Mouse (Mus musculus) embryonic stem cell, embryonic (primary cell): ENCODE data around the gene Gm10306.

Experiments
- CTCF ChIA-PET, 4 experiments: fragments of 300-600 bp in 2 of 4; fragments of 350-600 bp in 2 of 4; sonication (Branson Sonifier 250); formaldehyde crosslinking; loops; one replicate each; lab custom pipeline; 2022; ENCODE audit warnings: inconsistent platforms in 2 of 4; lab: Charles Lee
- POLR2A ChIA-PET, 4 experiments: fragments of 300-600 bp in 2 of 4; fragments of 350-600 bp in 2 of 4; sonication (Branson Sonifier 250); formaldehyde crosslinking; loops; one replicate each; lab custom pipeline; 2022; ENCODE audit warnings: antibody characterized with exemption in 4 of 4, inconsistent platforms in 1 of 4; lab: Charles Lee

Gm10306 gene

DNA sequence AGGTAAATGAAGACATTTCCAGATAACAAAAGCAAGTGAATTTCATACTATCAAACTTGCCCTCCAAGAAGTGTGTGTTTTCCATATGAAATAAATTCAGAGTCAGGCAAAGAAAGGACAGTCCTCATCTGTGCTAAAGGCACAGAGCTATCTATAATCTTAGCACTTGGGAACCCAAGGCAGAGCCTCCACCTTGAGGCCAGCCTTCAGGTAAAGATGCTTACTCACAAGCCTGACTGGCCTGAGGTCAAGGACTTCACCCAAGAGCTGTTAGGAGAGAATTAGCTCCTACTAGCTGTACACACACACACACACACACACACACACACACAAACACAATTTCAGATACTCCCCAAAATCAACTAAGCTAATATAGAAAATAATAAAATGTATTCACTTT is 36.4 kb downstream of the Gm10306 start:
- ChIA-PET CTCF (interaction anchor here in 1 of 4 experiments (1.5 kb wide), 1 partner anchor 8 kb away, joined by 4 read pairs; no protein-coding TSS in a partner anchor), POLR2A (interaction anchor here in 2 of 4 experiments (1.4 to 3.5 kb wide), 4 partner anchors 11 to 36 kb away, joined by 4 to 10 read pairs (median 6); partner anchors contain the start of genes Caap1 (in 1 of the 2) and Gm10306 (in 1 of the 2))

DNA sequence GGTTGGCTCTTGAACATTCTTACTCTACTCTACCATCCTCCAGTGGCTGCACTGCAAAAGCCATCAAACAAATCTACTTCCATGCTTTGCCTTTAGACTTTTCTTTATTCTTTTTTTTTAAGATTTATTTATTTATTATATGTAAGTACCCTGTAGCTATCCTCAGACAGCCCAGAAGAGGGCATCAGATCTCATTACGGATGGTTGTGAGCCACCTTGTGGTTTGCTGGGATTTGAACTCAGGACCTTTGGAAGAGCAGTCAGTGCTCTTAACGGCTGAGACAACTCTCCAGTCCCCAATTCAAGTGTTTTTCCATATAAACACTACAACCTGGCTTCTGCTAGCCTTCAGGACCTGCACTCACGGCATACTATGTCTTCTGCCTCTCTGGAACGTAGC is 45.0 kb downstream of the Gm10306 start:
- POLR2A ChIA-PET = interaction anchor here in 3 of 4 experiments (0.5 to 2.1 kb wide), 12 partner anchors 9 to 378 kb away, joined by 3 to 8 read pairs (median 4); partner anchors contain the start of genes Caap1 (in 1 of the 3) and Ift74 (in 1 of the 3)
- CTCF ChIA-PET = interaction anchor here in 2 of 4 experiments (0.6 to 1.6 kb wide), 6 partner anchors 9 to 68 kb away, joined by 3 to 7 read pairs (median 4); partner anchors contain the start of genes Caap1 (in 1 of the 2), Gm10306 (in 1 of the 2) and Ift74 (in 1 of the 2)

DNA sequence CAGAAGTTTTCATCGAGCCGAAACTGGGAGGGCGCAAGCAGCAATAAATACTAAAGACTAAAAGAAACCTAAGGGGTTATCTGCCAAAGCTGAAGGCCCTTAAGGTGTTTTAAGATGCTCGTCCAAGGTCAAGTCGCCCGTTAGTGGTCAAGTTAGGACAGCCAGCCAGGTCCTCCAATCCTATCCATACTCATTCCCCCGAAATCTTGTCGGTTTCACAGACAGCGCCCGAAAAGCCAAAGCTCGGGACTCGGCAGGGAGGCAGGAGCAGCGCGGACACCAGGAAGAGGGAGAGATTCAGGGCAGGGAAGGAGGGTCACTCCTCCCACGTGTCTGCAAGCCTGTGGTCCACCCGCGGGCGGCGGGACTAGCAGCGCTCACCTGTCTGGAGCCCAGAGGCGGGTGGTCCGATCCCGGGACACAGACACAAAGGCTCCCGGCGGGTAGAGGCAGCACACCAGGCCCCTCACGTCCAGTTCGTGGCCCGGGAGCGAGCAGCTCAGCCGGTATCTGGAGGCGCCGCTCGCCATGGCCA is 46.2 kb downstream of the Gm10306 start:
- POLR2A ChIA-PET = interaction anchor here (0.5 to 2.1 kb wide), 8 partner anchors 11 to 450 kb away, joined by 3 to 14 read pairs (median 5); partner anchors contain the start of genes Ift74 (in 2 of the 4), Caap1 (in 1 of the 4), Gm10306 (in 1 of the 4) and Jun (in 1 of the 4)
- CTCF ChIA-PET = no interaction called here

DNA sequence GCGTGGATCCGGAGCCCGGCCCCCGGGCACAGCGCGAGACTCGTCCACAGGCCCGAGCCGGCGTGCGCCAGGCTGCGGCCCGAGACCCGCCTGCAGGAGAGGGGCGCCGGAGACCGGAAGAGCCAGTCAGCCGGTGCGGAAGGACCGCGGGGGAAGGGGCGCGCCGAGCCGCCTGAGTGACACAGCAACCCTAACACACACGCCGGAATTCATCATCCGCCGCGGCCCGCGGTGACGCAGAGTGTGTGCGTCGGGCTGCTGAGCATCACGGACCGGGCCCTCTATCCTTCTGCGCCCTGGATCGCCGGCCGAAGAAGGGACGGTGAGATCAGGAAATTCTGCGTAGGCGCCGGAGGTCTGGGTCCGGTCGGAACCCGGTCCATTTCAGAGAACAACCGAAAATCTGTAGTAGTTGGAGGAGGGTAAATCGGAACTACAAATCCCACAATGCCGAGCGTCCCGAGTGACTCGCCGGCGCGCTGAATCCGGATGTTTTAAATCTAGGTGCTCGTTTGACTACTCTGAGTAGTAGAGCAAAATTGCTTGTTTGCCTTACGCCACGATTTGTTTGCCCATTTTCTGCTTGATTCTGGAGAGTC is 46.8 kb downstream of the Gm10306 start, which contains the start of gene Plaa:
Gene Plaa, minus strand, starts transcription at position 214 of the 599 bp plus-strand sequence.
- ChIA-PET CTCF (interaction anchor here in 1 of 4 experiments (0.7 kb wide), 1 partner anchor 447 kb away, joined by 4 read pairs; no protein-coding TSS in a partner anchor), POLR2A (interaction anchor here in 3 of 4 experiments (0.7 to 2.1 kb wide), 12 partner anchors 11 to 560 kb away, joined by 3 to 14 read pairs (median 5); partner anchors contain the start of genes Caap1 (in 2 of the 3), Gm10306 (in 2 of the 3), Ift74 (in 2 of the 3) and Jun (in 1 of the 3))

DNA sequence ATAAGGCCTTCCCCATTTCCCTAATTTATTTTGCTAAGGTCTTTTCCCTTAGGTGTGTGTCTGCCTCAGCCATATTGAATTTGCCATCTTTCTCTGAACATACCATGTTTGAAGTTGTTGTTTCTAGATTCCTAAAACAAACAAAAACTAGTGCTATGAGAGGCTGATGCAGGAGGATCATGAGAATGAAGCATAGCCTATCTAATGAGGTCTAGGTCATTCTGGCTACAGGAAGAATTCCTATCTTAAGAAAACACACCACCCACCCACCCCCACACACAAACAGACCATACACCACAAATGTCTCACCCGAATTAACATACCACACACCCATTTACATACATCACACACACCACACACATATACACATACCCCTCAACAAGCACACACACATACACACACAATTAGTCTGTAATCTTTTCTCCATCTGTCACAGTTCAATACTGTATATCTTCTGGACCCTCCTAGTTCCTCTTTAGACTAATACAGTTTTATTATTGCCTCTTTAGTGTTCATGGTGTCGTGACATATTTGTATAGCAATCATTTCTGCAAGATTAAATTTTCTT is 48.2 kb downstream of the Gm10306 start:
- ChIA-PET CTCF (no interaction called here), POLR2A (interaction anchor here in 3 of 4 experiments (0.9 to 1.2 kb wide), 5 partner anchors 9 to 48 kb away, joined by 3 to 7 read pairs (median 4); partner anchors contain the start of genes Caap1 (in 1 of the 3), Gm10306 (in 1 of the 3) and Ift74 (in 1 of the 3))

DNA sequence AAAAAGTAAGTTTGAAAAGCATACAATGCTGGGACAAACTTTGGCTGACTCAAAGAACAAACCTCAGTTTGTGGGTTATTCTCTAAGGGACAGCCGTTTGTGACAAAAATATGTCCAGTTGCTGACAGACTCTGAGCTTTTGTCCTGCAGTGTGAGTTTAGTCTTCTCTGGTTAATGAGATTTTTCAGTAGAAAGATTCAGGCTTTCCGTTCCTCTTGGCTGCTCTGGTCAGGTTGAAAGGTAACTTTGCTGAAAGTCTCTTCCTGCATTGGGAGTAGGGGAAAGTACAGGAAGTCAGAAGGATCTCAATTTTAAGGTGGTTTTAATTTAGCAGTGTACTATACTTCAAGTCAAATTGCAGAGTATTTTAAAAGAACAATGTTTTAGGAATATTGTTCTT is 49.2 kb downstream of the Gm10306 start:
- POLR2A ChIA-PET = interaction anchor here in 1 of 4 experiments (1.3 kb wide), 1 partner anchor 45 kb away, joined by 4 read pairs; no protein-coding TSS in a partner anchor
- CTCF ChIA-PET = no interaction called here
